Mouse (Mus musculus) ovary, postnatal 10 days (tissue): ENCODE data around the gene Elovl5.
"Not testable (repeated sequence)": the region's sequence is repeated elsewhere in the genome, so short reads cannot be mapped to it uniquely, and the experiment has no call there.

Experiments used
- DNase-seq: peaks from one replicate; pipeline ENCODE4 v3.0.0; 2022; ENCODE audit warnings: low spot score

The Elovl5 gene

DNA sequence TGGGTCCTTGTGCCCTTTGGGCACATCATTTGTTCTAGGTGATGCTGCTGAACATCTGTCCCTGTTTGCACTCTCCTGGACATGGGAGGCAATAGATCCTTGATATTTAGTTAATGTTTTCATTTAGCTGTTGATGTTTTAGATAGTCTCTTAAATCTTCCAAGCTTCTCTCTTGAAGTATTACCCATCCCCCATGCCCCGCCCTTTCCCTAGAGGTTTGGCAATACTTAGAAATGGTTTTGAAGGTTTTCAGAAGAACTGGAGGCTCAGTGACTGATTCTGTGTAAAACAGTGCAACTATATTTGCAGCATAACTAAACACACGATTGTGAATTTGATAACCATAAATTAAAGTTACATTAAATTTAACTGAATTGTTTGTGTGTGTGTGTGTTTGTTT lies 38.3 kb downstream of the Elovl5 start:
- no peak for DNase-seq

- DNase-seq, result no peak
These were observed 38.8 kb downstream of the Elovl5 start for GRCm38 (mm10) chr9:77955964-77956363.

DNA sequence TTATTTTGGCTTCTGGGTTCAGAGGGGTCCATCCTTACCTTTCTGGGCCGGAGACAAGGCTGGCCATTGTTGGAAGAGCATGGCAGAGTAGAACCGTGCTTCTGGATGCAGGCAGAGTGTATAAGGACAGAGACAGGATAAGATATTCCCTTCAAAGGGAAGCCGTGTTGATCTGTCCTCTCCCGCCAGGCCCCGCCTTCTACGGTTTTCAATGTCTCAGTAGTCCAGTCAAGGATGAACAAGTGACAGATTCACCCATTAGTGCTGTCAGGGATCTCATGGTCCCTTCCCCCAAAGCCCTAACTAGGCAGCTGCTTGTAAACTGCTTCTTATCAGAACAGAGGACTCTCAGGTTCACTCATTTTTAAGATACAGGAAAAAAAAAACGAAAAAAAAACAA lies 41.2 kb downstream of the Elovl5 start:
- no peak for DNase-seq

DNA sequence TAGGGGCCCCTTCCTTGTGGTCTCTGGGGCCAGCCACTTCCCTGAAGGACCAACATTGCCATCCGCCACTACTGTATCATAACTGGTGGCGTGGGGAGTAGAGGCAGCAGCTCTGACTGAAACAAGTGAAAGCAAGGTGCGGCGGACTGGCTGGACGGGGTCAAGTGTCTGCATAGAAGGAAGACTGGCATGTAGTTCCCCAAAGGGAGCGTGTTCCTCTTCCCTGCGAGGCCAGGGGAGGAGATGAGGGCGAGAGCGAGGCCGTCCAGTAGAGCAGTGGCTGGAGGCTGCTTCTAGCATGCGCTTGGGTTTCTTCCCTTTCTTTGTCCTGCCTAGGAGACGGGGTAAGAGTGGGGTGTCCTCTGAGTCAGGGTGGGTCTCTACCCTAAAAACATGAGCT lies 42.6 kb downstream of the Elovl5 start:
- no peak for DNase-seq

DNA sequence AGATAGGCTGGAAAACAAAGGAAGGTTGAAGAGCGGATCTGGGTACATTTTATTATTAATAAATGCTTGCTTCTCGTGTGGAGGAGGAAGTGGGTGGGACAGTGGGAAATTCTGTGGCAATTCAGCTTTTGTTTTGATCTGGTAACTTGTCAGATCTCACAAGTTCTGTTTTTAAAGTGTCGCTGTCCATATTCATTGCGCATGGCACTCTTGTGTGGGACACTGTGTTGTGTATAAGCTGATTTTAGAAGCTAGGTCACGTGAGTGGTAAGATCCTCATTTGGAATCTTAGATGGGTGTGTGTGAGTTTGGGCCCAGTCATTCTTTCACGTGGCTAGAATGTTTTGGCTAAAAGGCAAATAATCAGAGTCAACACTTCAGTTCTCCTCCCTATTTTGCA lies 44.2 kb downstream of the Elovl5 start:
- no peak for DNase-seq

GRCm38 (mm10) chr9:77964084-77964483 lies 46.9 kb downstream of the Elovl5 start:
- DNase-seq, result no peak

- DNase-seq, result no peak
These were observed 48.1 kb downstream of the Elovl5 start for GRCm38 (mm10) chr9:77965287-77965686.

GRCm38 (mm10) chr9:77965768-77966552 lies 48.8 kb downstream of the Elovl5 start:
- no peak for DNase-seq

- DNase-seq, result no peak
These were observed 49.7 kb downstream of the Elovl5 start for GRCm38 (mm10) chr9:77966861-77967260.

- no peak for DNase-seq
These were observed 50.5 kb downstream of the Elovl5 start for GRCm38 (mm10) chr9:77967584-77968163.

DNA sequence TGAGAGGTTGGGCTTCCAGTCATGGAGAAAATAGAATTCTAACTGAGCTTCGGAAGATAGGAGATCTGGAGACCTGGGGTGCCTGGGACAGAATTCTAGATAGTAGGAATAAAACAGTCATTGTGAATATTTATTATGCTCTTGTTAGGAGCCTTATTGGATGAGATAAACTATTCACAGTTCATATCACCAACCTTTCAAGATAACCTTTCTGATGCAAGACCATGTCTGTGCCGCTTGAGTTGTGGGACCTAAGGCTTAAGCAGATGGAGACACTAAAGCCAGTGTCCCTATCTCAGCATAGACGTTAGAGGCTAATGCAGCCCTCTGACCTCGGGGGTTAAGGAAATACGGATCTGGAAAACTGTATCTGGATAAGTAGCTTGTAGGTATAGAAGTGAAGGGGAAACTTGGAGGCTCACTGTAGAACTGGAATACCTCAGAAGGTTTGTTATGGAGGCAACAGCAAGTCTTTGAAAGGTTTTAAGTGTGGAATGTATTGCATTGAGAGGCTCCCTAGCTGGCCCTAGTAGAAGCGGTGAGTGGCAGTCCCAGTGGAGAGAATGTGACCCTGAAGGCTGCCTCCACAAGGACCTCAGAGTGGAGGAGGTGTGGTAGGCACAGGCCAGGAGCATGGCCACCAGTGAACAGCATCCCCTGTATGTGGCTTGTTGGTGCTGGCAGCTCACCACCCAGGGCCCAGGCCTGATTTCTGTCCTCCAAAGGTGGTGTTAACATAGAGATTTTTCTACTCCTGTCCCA lies 52.2 kb downstream of the Elovl5 start:
- no peak for DNase-seq

DNA sequence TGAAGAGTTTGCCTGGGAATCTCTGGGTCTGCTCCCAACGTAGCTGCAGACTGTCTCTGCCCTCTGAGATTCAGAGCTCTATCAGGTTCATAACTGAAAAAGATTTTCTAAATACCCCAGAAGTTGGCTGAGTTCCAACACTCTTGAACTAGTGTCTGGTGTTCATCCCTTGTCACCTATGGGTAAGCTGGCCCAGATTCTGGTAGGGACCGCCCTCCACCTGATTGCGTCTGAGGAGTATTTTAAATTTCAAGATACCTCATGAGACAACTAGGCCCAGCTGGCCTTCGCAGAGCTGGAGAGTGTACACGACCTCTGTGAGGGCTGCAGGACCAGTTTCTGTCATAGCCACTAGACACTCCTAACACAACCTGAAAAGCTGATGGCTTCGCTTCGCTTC lies 61.8 kb downstream of the Elovl5 start:
- no peak for DNase-seq

DNA sequence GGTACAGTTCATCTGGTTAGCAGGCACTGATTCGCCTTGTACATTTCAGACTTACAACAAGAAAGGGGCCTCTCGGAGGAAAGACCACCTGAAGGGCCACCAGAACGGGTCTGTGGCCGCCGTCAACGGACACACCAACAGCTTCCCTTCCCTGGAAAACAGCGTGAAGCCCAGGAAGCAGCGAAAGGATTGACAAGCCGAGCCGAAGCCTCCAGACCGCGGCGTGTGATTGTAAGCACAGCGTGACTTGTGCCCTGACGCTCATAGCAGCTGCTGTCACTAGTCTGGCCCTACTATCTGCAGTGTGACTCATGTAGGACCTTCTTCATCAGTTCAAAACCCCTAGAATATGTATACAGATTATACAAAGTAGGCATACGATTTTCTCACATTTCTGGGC lies 65.5 kb downstream of the Elovl5 start:
- DNase-seq, result no peak

GRCm38 (mm10) chr9:77983521-77983920 lies 66.4 kb downstream of the Elovl5 start:
- no peak for DNase-seq

GRCm38 (mm10) chr9:77986153-77986795 lies 69.1 kb downstream of the Elovl5 start:
- DNase-seq, result no peak

DNA sequence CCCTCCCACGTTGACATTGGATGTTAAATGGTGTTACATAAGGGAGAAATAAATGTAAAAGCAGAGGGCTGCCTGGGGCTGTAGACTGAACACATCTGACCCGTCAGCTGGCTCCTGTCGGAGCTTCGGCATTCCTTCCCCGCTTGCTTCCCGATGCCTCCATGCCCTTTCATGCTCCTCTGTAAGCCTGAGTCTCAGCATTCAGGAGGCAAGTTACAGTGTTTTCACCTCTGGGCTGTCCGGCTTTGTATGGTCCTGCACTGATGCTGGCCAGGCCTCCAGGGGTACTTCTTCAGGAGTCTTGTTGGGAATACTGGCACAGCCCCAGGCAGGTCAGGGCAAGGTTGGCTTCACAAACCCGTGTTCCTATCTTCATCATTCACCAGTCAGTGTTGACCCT lies 72.5 kb downstream of the Elovl5 start:
- DNase-seq, result no peak

GRCm38 (mm10) chr9:77990278-77990677 lies 73.1 kb downstream of the Elovl5 start:
- no peak for DNase-seq

DNA sequence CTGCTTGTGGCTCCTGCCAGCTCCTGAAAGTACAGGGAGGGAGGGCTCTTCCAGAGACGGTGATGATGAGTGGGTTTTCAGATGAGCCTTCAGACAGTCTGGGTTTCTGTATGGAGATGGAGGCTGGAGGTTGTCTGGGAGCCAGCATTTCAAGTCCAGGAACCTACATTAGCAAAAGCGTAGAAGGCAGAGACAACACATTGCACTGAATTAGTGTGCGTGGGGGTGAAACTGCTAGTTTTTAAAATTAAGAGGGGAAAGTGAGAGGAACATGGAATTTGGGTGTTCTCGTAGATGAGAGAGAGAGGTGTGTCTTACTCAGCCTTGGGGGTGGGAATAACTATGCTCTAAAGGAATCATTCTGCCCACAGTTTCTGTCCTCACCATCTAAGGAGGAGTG lies 74.5 kb downstream of the Elovl5 start:
- no peak for DNase-seq

GRCm38 (mm10) chr9:77992276-77992675 lies 75.1 kb downstream of the Elovl5 start:
- no peak for DNase-seq

GRCm38 (mm10) chr9:77993101-77993500 lies 75.9 kb downstream of the Elovl5 start:
- DNase-seq, result no peak

GRCm38 (mm10) chr9:77993538-77994255 lies 76.5 kb downstream of the Elovl5 start:
- DNase-seq, result not testable (repeated sequence)

DNA sequence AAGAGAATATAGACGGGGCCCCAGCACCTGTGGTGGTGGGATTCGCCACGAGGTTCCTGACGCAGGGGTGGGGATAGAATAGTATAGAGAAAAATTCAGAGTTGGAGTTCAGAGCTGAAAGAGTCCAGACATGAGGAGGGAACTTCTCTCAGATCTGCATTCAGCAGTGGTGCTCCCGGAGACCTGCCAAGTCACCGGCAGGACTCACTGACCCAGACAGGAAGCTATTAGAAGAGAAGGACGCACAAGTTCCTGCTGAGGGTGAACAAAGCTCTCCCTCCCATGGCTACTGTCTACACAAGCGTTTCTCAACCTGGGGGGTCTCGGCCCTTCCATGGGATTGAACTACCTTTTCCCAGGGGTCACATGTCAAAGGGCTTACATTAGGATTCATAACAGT lies 78.1 kb downstream of the Elovl5 start:
- no peak for DNase-seq
